Mouse (Mus musculus): ENCODE data around the gene Tdgf1.

Tdgf1 gene

DNA sequence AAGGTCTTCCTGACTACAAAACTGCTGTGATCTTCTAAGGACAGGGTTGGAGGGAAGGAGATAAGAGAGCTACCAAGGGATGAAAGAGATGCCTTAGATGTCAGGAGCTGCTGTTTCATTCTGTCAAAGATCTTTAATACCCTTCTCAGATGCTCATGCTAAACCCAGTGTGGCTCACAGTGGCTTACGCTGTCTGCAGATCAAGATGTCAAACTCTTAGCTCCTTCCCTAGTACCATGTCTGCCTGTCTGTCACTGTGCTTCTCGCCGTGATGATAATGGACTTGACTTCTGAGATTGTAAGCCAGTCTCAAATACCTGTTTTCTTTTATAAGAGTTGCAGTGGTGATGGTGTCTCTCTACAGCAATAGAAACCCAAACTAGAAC, 37.3 kb downstream of the Tdgf1 start:
- DNase-seq: no peak

DNA sequence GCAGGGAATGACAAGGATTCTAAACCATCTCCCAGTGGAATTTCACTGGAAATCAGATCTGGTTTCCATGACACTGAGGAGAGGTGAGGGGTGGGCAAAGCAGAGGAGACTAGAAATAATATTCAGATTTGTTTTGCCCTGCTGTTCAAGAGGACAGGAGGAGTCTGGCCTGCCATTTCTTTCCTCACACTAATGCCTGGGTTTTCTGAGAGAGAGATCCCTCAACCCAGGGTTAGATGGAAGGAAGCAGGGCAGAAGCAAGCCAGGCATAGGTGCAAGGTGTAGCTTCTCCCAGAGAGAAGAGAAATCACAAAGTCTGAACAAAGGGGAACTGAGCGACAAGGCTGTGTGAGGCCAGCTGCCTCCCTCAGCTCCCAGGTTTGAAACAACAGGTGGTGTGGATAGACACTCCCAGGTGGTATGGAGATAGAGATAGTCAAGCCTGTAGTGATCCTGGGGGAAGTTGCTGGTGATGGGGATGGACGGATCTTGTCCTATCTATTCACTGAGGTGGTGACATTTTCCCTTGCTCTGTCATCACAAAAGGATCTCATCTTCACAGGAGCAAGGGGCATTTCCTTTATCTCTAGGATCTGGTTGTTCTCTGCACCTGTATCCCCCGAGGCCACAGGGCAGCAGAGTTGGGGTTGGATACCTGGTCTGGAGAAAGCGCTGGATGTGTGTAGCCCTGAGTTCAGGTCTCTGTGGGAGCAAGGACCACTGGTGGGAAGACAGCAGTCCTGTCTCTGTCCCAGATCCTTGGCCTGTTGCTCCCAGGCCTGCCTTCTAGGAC, 37.9 kb downstream of the Tdgf1 start:
- no peak for DNase-seq

DNA sequence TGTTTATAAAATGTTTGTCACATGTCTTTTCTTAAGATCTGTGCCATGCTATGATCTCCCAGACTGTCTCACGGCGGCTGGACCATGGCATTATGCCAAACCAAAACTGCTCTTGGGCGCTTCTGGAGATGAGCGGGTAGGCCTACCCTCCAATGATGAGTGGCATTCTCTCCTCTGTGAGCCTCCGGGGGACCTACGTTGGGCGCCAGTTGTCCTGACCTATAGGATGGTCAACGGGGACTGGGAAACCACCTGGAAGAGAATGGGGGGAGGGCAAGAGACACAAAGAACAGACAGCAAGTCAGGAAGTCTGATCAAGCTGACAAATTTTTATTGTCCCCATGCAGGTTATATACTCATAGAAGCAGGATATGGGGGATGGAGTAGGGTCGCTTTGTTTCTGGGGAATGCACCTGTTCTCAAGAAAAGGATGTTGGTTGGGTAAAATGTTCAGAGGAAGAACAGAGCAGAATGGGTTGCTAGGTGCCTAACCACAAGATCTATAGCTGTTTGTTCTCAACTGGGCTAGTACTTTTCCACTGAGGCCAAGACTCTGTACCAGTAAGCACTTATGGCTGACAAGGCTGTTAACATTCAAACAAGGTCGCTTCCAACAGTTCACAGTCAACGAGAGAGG, 38.6 kb downstream of the Tdgf1 start:
- no peak for DNase-seq

DNA sequence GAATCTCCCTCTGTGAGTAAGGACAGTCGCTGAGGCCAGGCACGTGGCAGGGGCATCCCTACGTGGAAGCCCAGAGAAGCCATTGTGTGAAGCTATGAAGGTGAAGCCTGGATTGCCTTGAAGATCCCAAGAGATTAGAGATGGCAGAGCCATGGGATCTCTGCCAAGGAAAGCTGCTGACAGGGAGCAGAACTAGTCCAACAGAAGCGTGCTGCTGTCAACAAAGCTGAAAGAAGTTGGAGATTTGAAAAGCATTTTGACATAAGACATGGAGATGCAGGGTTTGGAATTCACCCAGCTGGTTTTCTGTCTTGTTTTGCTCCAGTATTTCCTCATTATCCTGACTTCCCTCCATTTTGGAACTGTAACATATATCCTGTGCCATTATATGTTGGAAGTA, 43.7 kb downstream of the Tdgf1 start:
- DNase-seq: no peak

DNA sequence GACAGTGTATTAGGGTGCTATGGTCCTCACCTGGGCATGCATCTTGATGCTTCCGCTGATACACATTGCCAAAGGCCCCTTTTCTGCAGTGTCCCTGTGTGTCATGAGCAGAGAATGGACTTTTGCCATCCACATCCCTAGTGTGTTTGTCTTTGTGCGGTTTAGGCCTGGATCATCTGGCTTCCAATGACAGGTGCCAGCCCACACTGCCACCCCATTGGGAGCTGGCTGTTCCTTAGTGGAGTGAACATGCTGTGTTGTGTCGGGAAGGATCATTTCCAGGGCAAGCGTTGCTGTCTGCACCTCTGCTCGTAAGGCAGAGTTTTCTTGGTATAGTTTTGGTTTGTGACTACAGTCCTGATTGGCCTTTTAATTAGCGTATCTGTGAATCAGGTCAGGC, 44.8 kb downstream of the Tdgf1 start:
- DNase-seq: no peak

DNA sequence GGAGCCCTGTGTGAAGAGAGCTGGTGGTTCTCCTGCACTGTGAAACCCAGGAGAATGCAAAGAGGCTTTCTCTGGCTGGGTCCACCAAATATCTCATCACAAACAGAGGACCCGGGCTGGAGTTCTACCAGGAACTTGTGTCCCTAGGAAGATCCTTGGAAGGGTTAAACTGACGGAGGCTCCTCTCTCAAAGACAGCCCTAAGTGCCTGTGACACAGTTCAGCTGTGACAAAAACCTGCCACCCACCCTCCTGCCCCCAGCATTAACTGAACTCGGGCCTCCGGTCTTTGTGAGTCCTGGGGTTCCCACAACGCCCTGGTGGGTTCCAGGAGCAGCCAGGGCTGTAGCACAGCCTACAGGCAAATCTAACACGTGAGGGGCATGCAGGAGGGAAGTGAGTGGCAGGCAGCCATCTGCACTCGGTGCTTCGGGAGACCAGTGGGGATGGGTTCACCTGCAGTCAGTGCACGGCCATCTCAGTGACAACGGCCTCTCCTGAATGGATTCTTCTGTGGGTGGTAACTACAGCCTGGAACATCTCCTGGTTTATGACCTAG, 46.4 kb downstream of the Tdgf1 start:
- DNase-seq: no peak

DNA sequence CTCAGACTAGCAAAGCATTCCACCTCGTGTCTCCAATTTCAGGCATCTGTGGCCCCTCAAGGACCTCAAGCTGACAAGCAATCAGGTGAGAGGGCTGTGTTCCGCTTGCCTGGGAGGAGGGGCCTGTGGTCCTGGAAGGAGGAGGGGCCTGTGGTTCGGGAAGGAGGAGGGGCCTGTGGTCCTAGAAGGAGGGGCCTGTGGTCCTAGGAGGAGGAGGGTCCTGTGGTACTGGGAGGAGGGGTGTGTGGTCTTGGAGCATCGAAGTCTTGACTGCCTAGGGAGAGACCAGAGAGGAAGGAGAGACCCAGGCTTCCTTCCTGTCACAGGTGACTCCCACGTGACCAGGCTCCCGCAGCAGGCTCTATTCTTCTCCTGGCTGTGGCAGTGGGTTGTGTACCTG, 49.4 kb downstream of the Tdgf1 start:
- DNase-seq: peak; percentile 67

DNA sequence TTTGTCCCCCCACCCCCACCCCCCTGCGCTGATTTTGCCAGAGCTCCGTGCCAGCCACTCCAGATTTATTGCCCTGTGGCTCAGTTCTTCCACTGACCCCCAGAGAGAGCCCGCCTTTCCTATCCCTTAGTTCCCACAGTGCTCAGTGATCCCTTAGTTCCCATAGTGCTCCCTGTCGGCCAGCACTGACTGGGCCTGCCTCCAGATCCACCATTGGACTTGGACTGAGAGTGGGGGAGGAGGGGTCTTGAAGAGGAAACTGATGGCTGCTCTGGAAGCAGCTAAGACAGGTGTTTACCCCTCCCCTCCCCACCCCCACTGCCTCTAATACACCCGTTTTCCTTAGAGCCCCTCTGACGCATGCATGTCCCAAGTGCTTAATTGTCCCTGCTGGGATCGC, 50.0 kb downstream of the Tdgf1 start:
- DNase-seq: no peak

DNA sequence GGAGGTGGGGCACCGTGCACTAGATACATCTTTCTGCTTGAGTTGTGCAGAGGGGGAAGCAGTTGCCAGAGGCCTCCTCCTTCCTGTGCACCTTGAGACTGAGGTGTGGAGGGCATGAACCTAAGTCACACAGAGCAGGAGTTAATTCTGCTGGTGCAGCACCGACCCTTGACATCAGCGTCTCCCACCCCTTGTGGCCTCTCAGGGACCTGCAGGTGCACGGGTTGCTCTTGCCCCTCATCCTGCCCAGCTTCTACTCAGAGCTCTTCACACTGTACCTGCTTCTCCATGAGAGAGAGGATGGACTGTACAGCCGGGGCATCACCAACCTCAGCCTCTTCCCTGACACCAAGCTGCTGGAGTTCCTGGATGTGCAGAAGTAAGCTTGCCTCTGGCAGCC, 50.5 kb downstream of the Tdgf1 start:
- DNase-seq: no peak

DNA sequence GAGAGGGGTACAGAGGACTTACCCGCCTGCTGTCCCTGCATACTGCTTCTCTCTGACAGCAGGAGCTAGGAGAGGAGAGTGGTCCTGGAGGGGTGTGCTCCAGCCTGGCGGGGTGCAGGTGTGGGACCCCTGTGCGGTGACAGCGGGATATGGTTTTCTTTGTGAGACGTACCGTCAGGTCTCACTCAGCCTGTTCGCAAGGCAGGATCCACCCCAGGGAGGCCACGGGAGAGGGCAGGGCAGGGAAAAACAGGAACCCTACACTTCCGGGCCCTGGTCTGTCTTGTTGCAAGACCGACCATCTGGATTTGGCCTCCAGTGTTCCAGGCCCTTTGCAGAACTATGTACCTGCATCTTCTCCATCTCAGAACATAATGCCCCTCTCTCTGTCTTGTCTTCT, 52.5 kb downstream of the Tdgf1 start:
- DNase-seq: no peak

DNA sequence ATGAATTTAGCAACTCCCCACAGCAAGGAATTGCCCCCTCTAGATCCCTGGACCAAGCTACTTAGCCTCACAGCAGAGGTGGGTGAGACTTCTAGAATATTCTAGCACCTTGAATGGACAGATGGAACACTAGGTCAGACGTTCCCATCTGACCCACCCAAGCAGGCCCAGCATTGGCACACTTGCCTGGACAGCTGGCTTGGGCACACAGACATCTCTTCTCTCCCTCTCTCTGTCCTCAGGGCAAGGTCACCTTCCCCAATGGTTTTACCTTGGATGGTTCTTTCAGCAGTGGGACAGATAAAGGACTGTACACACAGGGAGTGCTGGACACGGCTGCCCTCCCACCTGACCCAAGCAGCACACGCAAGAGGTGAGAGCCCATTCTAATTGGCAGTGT, 53.4 kb downstream of the Tdgf1 start:
- DNase-seq: no peak

DNA sequence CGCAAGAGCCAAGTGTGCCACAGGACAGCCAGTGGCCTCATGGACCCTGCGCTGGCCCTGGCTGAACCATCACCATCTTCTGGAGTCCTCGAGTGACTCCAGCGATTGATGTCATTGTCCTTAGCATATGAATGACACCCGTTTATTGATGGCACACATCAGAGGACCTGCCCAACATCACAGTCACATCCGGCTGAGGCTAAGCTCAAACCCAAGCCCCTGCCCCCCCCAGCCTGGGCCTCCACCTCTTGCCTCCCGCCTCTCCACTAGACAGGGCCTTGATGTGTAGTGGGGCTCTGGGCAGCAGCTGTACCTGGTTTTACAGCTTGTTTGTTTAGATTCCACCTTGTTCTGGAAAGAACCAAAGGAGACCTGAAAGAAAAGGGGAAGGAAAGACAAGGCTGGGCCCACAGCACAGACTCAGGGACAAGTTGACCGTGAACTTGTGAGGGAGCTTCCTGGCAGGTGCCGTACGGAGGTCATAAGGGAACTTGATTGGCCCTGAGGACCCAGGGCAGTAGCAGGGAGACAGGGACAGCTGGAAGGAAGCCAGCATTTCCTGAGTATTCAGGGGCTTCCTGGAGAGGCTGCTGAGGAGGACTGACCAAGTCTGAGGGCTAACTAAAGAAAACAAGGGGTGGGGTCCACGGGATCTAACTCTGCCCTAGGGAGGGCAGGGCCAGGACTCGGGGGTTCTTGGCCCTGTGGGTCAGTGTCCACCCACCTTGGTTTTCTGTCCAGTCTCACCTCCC, 54.7 kb downstream of the Tdgf1 start:
- DNase-seq: no peak

DNA sequence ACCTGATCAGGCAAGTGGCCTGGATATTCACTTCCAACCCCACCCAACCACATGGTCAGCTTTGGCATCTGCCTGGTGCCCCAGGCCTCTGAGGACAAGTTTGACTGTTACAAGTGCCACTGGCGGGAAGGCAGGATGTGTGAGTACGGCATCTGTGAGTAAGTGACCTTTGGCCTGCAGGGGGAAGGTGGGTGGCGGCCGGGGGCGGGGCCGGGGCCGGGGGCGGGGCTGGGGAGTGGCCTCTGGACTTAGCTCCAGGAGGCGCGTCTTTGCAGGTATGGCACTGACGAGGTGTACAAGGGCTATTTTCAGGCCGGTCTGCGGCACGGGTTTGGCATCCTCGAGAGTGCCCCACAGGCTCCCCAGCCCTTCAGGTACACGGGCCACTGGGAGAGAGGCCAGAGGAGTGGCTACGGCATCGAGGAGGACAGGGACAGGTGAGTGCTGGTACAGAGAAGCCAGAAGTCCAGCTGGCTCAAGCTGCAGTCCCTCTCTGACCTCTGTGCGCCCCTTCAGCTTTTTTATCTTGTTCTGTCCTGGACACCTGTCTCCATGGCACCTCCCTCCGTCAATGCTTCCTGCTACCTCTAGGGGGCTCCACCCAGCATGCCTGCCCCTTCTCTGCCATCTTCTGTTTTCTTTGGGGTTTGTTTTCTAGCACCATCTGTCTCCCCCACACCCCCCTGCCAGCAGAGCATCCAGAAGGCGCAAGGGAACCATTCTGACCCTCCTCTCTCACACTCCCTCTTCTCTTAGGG, 55.8 kb downstream of the Tdgf1 start:
- DNase-seq: peak; percentile 36

Measured in embryo, embryonic 11 days (tissue).